Mouse (Mus musculus): ENCODE results near the gene Crocc2.

DNA sequence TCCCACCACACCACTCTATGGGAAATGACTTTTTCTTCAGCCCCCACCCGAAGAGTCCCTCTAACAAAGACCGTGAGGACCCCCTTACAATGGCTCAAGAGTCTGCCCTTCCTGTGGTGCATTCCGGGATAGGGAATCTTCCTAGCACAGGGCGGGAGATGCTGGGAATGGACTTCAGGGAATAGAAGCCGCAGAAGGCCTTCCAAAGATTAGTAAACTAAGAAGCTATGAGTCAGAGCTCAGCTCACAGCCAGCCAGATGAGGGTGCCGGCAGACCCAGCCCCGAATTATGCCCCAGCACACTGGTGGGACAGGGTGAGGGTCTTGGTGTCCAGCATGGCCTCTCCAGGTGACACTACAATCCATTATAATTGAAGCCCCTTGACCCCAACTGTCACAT lies 13.8 kb downstream of the Crocc2 start:
- no peak for TF ChIP-seq CTCF (IDR thresholded peaks at IDR 0.05; ENCODE audit: control insufficient read depth, insufficient read depth, insufficient replicate concordance, low read depth, low read length)
- no peak for TF ChIP-seq POLR2A (IDR thresholded peaks at IDR 0.05; ENCODE audit: control insufficient read depth, low read depth, low read length)
